Mouse (Mus musculus) midbrain, embryonic 14.5 days (tissue): ENCODE measurements at regions not wholly inside any gene's neighbourhood (a gene's known extent, or its start where the extent isn't known, plus 50 kb on each side); places are given as distances from the start of the nearest gene placed in this dataset.

Experiments
- ATAC-seq: fragments of 200-750 bp; cut with Nextera tagmentation; 2 replicates; pipeline ENCODE4 v1.8.0; 2017; ENCODE audit warnings: moderate number of reproducible peaks, moderate library complexity; ENCODE audit not compliant: low FRiP score, low TSS enrichment
- DNase-seq: peaks from one replicate; pipeline ENCODE4 v3.0.0-alpha.2; 2015
- H3K27ac ChIP-seq: fragments of 300-500 bp; sonication (generic); replicated peaks from 2 replicates; pipeline ENCODE4 v1.5.1; 2014; ENCODE audit warnings: mild to moderate bottlenecking, low read depth, low read length, moderate library complexity
- H3K27me3 ChIP-seq: fragments of 300-500 bp; sonication (generic); 2 replicates; pipeline ENCODE4 v1.6.1; 2014; ENCODE audit warnings: low read length, control low read depth, mixed read lengths; ENCODE audit not compliant: control insufficient read depth, insufficient read depth
- H3K36me3 ChIP-seq: fragments of 300-500 bp; sonication (generic); 2 replicates; pipeline ENCODE4 v1.6.1; 2014; ENCODE audit warnings: low read length, control low read depth; ENCODE audit not compliant: control insufficient read depth, insufficient read depth
- H3K4me1 ChIP-seq: fragments of 300-500 bp; sonication (generic); 2 replicates; pipeline ENCODE4 v1.6.1; 2014; ENCODE audit warnings: mild to moderate bottlenecking, antibody characterized with exemption, low read length, control low read depth; ENCODE audit not compliant: control insufficient read depth, insufficient read depth
- H3K4me2 ChIP-seq: fragments of 300-500 bp; sonication (generic); 2 replicates; pipeline ENCODE4 v1.6.1; 2014; ENCODE audit warnings: mild to moderate bottlenecking, low read length, moderate library complexity
- H3K4me3 ChIP-seq: fragments of 300-500 bp; sonication (generic); replicated peaks from 2 replicates; pipeline ENCODE4 v1.5.1; 2014; ENCODE audit warnings: low read depth, low read length
- H3K9ac ChIP-seq: fragments of 300-500 bp; sonication (generic); replicated peaks from 2 replicates; pipeline ENCODE4 v1.6.1; 2014; ENCODE audit warnings: mild to moderate bottlenecking, low read length, moderate library complexity
- H3K9me3 ChIP-seq: fragments of 300-500 bp; sonication (generic); 2 replicates; pipeline ENCODE4 v1.6.1; 2016; ENCODE audit warnings: low read length, control low read depth, mixed read lengths; ENCODE audit not compliant: control insufficient read depth
- WGBS: fragments of 180-500 bp; shearing (Covaris S2); extraction: QIAGEN DNeasy Blood & Tissue Kit; methylation state at CpG from one replicate; pipeline ENCODE4 v1.1.7; 2014; 5-methylcytosine and 5-hydroxymethylcytosine counted together

- no peaks in the 10 kb centered on the region for H3K36me3 ChIP-seq
- H3K27me3 ChIP-seq: no peaks in the 10 kb centered on the region
- no peak overlapping the region for H3K9ac ChIP-seq
- no peak for DNase-seq
- WGBS: 80% methylated on average over 10 of the region's 10 CpGs
- no peak overlapping the region for H3K4me2 ChIP-seq
- no peak overlapping the region for H3K4me3 ChIP-seq
- H3K9me3 ChIP-seq: no peaks in the 10 kb centered on the region
- H3K4me1 ChIP-seq: no peaks in the 10 kb centered on the region
- no peak for ATAC-seq
- H3K27ac ChIP-seq: no peak overlapping the region
Observed at GRCm38 (mm10) chr3:104571935-104572631, 60.4 kb upstream of the Lrig2 start.

GRCm38 (mm10) chr3:104565423-104566230 lies 53.9 kb upstream of the Lrig2 start:
- 54% methylated on average over 13 of the region's 13 CpGs for WGBS
- Histone ChIP-seq H3K27ac (no peak overlapping the region), H3K4me1 (no peaks in the 10 kb centered on the region), H3K27me3 (no peaks in the 10 kb centered on the region), H3K4me2 (no peak overlapping the region), H3K9me3 (no peaks in the 10 kb centered on the region), H3K4me3 (no peak overlapping the region), H3K9ac (no peak overlapping the region), H3K36me3 (no peaks in the 10 kb centered on the region)
- ATAC-seq: no peak
- peak; percentile 8 for DNase-seq

GRCm38 (mm10) chr3:104564857-104565256 lies 53.1 kb upstream of the Lrig2 start:
- DNase-seq (no peak), ATAC-seq (no peak)
- Histone ChIP-seq H3K4me2 (no peak overlapping the region), H3K27me3 (no peaks in the 10 kb centered on the region), H3K36me3 (no peaks in the 10 kb centered on the region), H3K9me3 (no peaks in the 10 kb centered on the region), H3K4me3 (no peak overlapping the region), H3K9ac (no peak overlapping the region), H3K27ac (no peak overlapping the region), H3K4me1 (no peaks in the 10 kb centered on the region)
- WGBS: 87% methylated on average over 2 of the region's 2 CpGs

- H3K4me1 ChIP-seq: no peaks in the 10 kb centered on the region
- H3K27me3 ChIP-seq: no peaks in the 10 kb centered on the region
- 65% methylated on average over 4 of the region's 4 CpGs for WGBS
- no peak for ATAC-seq
- no peak overlapping the region for H3K9ac ChIP-seq
- no peaks in the 10 kb centered on the region for H3K36me3 ChIP-seq
- H3K4me3 ChIP-seq: no peak overlapping the region
- H3K27ac ChIP-seq: no peak overlapping the region
- no peaks in the 10 kb centered on the region for H3K9me3 ChIP-seq
- no peak for DNase-seq
- no peak overlapping the region for H3K4me2 ChIP-seq
Observed at GRCm38 (mm10) chr3:104561567-104561966, 49.8 kb upstream of the Lrig2 start.
